Mouse (Mus musculus): Measurements from ENCODE around the gene Sgce. TPM values are rescaled to one million over a fixed set of nuclear protein-coding genes. Genes with fewer than 3 reads are reported as not detected.

Sgce gene
- polyA plus RNA-seq, 1 experiment from 2014 or later, result 52.7 TPM

DNA sequence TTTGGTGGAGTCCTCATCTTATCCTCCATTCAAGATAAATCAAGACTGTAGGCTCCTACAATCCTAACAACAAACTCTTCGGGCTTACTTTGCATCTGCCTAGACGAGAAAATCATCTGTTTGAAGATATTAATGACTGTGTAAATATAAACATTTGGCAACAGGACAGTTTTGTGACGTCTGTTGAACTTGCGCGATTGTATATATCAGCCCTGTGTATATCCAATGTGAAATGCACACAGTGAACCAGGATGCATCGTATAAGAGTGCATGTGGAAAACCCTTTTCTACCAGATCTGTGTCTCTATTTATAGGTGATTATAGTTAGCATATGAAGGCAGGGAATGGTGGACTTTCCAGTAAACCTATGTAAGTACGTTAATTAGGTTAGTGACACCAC, 104.9 kb downstream of the Sgce start:
- Histone ChIP-seq H3K9ac (ENCODE audit: low read length) (no peak overlapping the region), H3K36me3 (ENCODE audit: control insufficient read depth, insufficient read depth, low read length) (peaks cover 34% of the 10 kb centered on the region), H3K4me1 (ENCODE audit: control insufficient read depth in 2 of 2, insufficient read depth in 2 of 2, low read length in 2 of 2) (no peaks in the 10 kb centered on the region), H3K4me3 (ENCODE audit: control insufficient read depth in 1 of 2, insufficient read depth in 1 of 2, low read depth in 1 of 2, low read length in 2 of 2) (no peak overlapping the region), H3K27ac (replicated peaks in 1 of 2; ENCODE audit: control insufficient read depth in 1 of 2, insufficient read depth in 1 of 2, low read depth in 2 of 2, low read length in 2 of 2) (no peak overlapping the region), H3K4me2 (ENCODE audit: low read length) (no peak overlapping the region), H3K9me3 (ENCODE audit: control insufficient read depth, low read length) (no peaks in the 10 kb centered on the region), H3K27me3 (ENCODE audit: control insufficient read depth, insufficient read depth, low read length) (no peaks in the 10 kb centered on the region)
- ATAC-seq (ENCODE audit: insufficient number of reproducible peaks, insufficient read depth, low FRiP score, low read depth), result no peak
- WGBS, result 82% methylated on average over 7 of the region's 7 CpGs

DNA sequence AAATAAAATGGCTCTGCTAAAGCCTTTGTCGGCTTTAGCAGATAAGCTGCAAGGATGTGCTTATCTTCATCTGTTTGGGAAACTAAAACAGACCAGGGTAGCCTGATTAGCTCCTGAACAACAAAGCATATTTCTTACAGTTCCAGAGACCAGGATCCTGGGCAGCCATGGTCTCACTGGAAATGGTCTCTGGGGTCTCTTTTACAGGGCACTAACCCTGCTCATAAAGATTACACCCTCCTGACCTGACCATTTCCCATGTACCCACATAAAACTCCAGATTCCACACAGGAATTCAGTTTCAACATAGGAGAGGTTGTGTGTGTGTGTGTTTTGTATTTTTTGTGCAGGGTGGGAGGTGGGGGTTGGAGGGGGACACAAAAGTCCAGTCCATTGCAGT, 112.2 kb downstream of the Sgce start:
- no peak overlapping the region for H3K4me2 ChIP-seq (ENCODE audit: low read length)
- H3K36me3 ChIP-seq (ENCODE audit: control insufficient read depth, insufficient read depth, low read length), result peaks cover 49% of the 10 kb centered on the region
- H3K9me3 ChIP-seq (ENCODE audit: control insufficient read depth, low read length), result no peaks in the 10 kb centered on the region
- no peak overlapping the region for H3K27ac ChIP-seq (replicated peaks in 1 of 2; ENCODE audit: control insufficient read depth in 1 of 2, insufficient read depth in 1 of 2, low read depth in 2 of 2, low read length in 2 of 2)
- 0 out of 4 replicates have a peak, but pooled peaks cover 0 to 6% of the 10 kb centered on the region in 2 experiments for H3K4me1 ChIP-seq (ENCODE audit: control insufficient read depth in 2 of 2, insufficient read depth in 2 of 2, low read length in 2 of 2)
- H3K27me3 ChIP-seq (ENCODE audit: control insufficient read depth, insufficient read depth, low read length), result no peaks in the 10 kb centered on the region
- H3K9ac ChIP-seq (ENCODE audit: low read length), result no peak overlapping the region
- 12% methylated on average over 1 of the region's 1 CpGs for WGBS
- H3K4me3 ChIP-seq (ENCODE audit: control insufficient read depth in 1 of 2, insufficient read depth in 1 of 2, low read depth in 1 of 2, low read length in 2 of 2), result no peak overlapping the region
- no peak for ATAC-seq (ENCODE audit: insufficient number of reproducible peaks, insufficient read depth, low FRiP score, low read depth)

DNA sequence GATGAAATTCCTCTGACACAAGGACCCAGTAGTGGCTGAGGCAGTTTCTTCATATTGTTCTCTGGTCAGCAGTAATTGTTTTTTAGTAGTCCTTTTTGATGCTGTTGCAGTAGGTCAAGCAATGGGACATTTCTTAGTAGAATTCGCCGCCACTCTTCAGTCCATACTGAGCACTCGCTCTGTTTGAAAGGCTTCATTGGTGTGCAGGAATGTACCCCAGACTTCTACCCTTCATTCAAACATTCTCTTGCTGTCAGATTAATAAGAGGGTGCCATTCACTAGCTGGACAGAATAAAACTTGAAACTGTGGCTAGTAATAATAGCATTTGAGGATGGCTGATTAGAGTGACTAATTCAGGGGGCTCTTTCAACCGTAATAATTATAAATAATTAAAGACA, 113.8 kb downstream of the Sgce start:
- no peaks in the 10 kb centered on the region for H3K27me3 ChIP-seq (ENCODE audit: control insufficient read depth, insufficient read depth, low read length)
- no peak overlapping the region for H3K4me3 ChIP-seq (ENCODE audit: control insufficient read depth in 1 of 2, insufficient read depth in 1 of 2, low read depth in 1 of 2, low read length in 2 of 2)
- no peak for ATAC-seq (ENCODE audit: insufficient number of reproducible peaks, insufficient read depth, low FRiP score, low read depth)
- 93% methylated on average over 4 of the region's 4 CpGs for WGBS
- peaks cover 46% of the 10 kb centered on the region for H3K36me3 ChIP-seq (ENCODE audit: control insufficient read depth, insufficient read depth, low read length)
- no peak overlapping the region for H3K9ac ChIP-seq (ENCODE audit: low read length)
- H3K4me1 ChIP-seq (ENCODE audit: control insufficient read depth in 2 of 2, insufficient read depth in 2 of 2, low read length in 2 of 2), result 0 out of 4 replicates have a peak, but pooled peaks cover 0 to 6% of the 10 kb centered on the region in 2 experiments
- no peak overlapping the region for H3K27ac ChIP-seq (replicated peaks in 1 of 2; ENCODE audit: control insufficient read depth in 1 of 2, insufficient read depth in 1 of 2, low read depth in 2 of 2, low read length in 2 of 2)
- H3K4me2 ChIP-seq (ENCODE audit: low read length), result no peak overlapping the region
- no peaks in the 10 kb centered on the region for H3K9me3 ChIP-seq (ENCODE audit: control insufficient read depth, low read length)

DNA sequence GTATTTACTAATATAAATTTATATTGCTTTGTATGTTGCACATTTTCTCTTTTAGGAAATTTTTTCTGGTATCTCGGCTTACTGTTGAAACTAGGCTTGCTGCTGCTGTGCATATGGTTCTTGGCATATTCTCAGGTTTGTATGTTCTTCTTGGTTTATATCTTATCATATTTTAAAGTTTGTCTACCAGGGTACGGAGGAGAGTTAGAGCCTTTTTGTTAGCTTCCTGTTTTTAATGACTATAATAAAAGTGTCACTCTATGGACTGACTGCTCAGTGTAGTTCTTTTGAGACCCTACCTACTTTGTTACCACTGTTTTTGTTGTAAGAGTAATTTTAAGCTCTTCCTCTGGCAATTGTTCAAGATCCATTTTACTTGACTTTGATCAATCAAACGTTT, 115.5 kb downstream of the Sgce start:
- ATAC-seq (ENCODE audit: insufficient number of reproducible peaks, insufficient read depth, low FRiP score, low read depth), result no peak
- peaks cover 32% of the 10 kb centered on the region for H3K36me3 ChIP-seq (ENCODE audit: control insufficient read depth, insufficient read depth, low read length)
- WGBS, result 66% methylated on average over 3 of the region's 3 CpGs

More for the DNA sequence above, 115.5 kb downstream of the Sgce start:
- no peak overlapping the region for H3K27ac ChIP-seq (replicated peaks in 1 of 2; ENCODE audit: control insufficient read depth in 1 of 2, insufficient read depth in 1 of 2, low read depth in 2 of 2, low read length in 2 of 2)
- no peak overlapping the region for H3K4me2 ChIP-seq (ENCODE audit: low read length)
- H3K4me1 ChIP-seq (ENCODE audit: control insufficient read depth in 2 of 2, insufficient read depth in 2 of 2, low read length in 2 of 2), result 0 out of 4 replicates have a peak, but pooled peaks cover 0 to 6% of the 10 kb centered on the region in 2 experiments
- no peaks in the 10 kb centered on the region for H3K27me3 ChIP-seq (ENCODE audit: control insufficient read depth, insufficient read depth, low read length)
- H3K9me3 ChIP-seq (ENCODE audit: control insufficient read depth, low read length), result no peaks in the 10 kb centered on the region
- no peak overlapping the region for H3K4me3 ChIP-seq (ENCODE audit: control insufficient read depth in 1 of 2, insufficient read depth in 1 of 2, low read depth in 1 of 2, low read length in 2 of 2)
- no peak overlapping the region for H3K9ac ChIP-seq (ENCODE audit: low read length)

Other genes starting within 250 kb of the Sgce start
- gene Col1a2, start 242.4 kb downstream of the Sgce start, polyA plus RNA-seq (2014; fragmentation: Nextera tagmentation; extraction: Ambion mirVana), result 302 and 373 TPM in 2 replicates
- gene Casd1, start 146.4 kb downstream of the Sgce start, polyA plus RNA-seq (2014; fragmentation: Nextera tagmentation; extraction: Ambion mirVana), result 37.6 and 40.3 TPM in 2 replicates
- gene Peg10, start 99 bp upstream of the Sgce start, polyA plus RNA-seq (2014; fragmentation: Nextera tagmentation; extraction: Ambion mirVana), result 2.4 and 2.9 TPM in 2 replicates
- 24.4 and 25.5 TPM in 2 replicates for gene Ppp1r9a, start 155.7 kb upstream of the Sgce start, polyA plus RNA-seq (2014; fragmentation: Nextera tagmentation; extraction: Ambion mirVana)